Mouse (Mus musculus): ENCODE data around the gene Mfap2.

Gene Mfap2

GRCm38 (mm10) chr4:141010118-141010517, at the start of gene Mfap2:
Gene Mfap2 (plus strand): TSS chr4:141010418.
- in situ Hi-C loops (cut with MboI; ENCODE audit: low sequenced_read_pairs), result no loop called here

DNA sequence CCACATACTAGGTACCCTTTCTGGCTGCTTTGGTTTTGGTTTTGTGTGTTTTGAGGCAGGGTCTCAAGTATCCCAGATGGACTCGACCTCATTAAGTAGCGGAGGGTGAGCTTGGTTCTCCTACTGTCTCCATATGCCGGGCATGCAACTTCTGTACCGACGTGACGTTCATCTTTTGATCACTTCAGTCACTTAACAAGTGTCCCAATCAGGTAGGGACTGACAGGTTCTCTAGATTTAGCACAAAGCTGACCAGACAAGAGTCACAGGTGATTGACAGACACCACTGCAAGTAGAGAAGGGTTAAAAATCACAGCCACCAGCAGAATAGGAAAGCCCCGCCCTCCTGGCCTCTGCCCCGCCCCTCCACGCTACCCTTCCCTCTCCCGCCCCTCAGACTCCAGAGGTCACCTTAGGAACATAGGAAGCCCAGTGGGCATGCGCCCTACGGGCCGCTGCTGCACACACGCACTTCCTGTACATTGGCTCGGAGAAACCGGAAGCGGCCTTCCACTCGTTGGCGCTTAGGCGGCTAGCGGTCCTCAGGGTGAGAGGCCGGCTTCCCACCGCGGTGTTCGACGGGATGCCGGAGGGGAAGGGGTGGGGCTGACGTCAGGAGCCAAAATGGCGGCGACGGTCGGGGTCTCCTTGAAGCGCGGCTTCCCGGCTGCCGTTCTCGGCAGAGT, 49.3 kb upstream of the Mfap2 start, which contains the start of gene Sdhb:
TSS of gene Sdhb (plus strand) at position 423 of the 686 bp plus-strand sequence.
- in situ Hi-C loops (cut with MboI; ENCODE audit: low sequenced_read_pairs), result no loop called here

GRCm38 (mm10) chr4:140961467-140962206, 48.6 kb upstream of the Mfap2 start:
- in situ Hi-C loops (cut with MboI; ENCODE audit: low sequenced_read_pairs), result no loop called here

DNA sequence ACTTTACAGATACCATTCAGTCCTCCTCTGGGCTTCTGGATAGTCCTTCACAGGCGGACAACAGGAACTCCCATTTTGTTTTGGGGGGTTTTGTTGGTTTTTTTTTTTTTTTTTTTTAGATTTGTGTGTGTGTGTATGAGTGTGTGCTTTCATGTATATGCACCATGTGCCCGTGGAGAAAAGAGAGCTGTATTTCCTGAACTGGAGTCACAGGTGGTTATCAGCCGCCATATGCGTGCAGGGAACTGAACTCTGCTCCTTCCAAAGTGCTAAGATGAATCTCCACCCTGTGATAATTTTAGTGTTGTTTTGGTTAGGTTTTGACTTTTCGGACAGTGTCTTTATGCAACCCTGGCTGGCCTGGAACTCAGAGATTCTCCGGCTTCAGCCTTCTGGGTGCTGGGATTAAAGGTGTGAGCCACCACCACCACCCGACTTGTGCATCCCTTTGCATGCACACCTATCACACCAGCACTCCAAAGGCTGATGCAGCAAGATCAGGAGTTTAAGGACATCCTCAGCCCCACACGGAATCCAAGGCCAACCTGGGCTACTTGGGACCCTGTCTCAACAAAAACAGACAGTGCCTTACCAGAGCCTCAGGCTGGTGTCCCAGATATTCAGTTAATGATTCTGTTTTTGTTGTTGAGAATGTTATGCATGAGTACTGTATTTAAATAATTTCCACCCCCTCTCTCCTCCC, 47.9 kb upstream of the Mfap2 start:
- in situ Hi-C loops (cut with MboI; ENCODE audit: low sequenced_read_pairs), result no loop called here

- in situ Hi-C loops (cut with MboI; ENCODE audit: low sequenced_read_pairs), result no loop called here
Measured at GRCm38 (mm10) chr4:140962950-140963349, 47.3 kb upstream of the Mfap2 start.

DNA sequence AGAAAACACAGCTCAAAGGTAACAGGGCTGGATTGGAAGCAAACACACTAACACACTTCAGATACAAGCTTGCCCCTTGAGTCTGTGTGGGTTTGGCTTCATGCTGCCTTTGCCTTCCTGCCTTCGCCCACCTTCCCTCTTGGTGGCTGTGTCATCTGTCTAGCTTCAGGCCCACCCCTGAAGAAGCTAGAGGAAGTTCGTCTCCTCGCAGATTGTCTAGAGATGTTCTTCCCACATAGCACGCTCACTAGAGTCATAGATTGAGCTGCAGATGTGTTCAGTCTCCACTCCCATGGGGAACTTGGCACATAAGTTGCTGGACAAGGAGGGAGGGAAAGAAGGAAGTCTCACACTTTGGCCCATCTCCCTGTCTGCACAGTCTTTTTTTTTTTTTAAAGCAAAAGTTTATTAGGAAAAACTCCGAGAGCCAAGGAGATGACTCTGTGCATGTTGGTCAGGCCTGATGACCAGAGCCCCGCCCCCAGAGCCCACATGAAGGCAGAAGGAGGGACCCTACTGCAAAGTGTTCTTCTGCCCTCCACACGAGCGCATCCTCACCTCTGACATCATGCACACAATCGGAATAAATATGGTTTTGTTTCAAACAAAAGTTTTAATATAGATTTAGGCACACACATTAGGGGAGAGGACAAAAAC, 46.1 kb upstream of the Mfap2 start:
- in situ Hi-C loops (cut with MboI; ENCODE audit: low sequenced_read_pairs), result no loop called here

DNA sequence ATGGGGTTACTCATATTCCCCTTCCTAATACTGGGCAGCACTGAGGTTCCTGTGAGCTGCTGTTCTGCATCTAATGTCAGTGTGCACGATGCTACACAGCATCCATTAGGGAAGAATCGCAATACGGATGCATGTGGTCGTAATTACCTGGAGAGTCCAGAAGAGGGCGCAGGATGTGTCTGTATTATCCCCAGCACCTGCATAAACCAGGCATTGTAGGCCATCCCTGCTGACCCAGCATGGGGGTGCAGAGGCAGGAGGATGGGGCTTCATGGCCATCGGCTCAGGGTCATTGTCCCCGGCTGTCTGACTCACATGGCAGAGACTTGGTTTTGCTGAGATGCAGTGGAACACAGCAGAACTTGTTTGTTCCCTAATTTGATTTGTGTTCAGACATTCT, 45.6 kb upstream of the Mfap2 start:
- in situ Hi-C loops (cut with MboI; ENCODE audit: low sequenced_read_pairs), result no loop called here

GRCm38 (mm10) chr4:140967386-140968159, 42.6 kb upstream of the Mfap2 start:
- in situ Hi-C loops (cut with MboI; ENCODE audit: low sequenced_read_pairs), result no loop called here

DNA sequence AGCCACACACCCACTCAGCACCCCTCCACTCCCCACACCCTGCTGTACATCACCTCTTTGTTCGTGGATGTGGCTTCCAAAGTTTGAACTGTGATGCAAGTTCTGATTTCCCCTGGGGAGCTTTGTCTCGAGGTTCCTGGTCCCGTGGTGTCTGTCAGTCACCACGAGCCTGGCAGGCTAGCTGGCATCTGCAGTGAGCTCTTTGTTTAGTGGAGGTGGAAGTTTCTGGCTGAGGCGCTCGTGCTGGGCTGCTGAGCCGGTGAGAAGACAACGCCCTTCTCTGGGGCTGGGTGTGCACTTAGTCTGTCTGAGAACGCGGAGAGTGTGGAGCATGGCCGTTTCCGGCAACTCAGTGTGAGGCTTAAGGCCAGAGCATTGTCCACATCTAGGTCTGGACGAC, 38.5 kb upstream of the Mfap2 start:
- in situ Hi-C loops (cut with MboI; ENCODE audit: low sequenced_read_pairs), result no loop called here

DNA sequence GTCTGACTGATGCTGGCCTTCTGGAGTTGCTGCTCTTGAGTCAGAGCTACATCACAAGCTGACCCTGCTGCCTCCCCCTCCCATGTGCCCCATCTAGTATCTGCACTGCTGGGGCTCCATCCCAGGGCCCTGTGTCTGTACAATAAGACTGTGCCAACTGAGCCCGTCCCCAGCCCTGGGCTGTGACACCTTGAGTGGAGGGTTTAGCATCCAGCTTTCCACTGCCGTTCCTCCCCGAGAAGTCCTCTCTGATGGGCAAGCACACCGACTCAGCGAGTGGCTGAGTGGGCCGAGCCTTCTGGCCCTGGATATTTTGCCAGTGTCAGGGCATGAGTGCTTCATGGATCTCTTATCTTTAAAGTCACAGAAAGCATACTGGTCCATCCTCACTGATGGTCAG, 35.8 kb upstream of the Mfap2 start:
- in situ Hi-C loops (cut with MboI; ENCODE audit: low sequenced_read_pairs), result no loop called here

DNA sequence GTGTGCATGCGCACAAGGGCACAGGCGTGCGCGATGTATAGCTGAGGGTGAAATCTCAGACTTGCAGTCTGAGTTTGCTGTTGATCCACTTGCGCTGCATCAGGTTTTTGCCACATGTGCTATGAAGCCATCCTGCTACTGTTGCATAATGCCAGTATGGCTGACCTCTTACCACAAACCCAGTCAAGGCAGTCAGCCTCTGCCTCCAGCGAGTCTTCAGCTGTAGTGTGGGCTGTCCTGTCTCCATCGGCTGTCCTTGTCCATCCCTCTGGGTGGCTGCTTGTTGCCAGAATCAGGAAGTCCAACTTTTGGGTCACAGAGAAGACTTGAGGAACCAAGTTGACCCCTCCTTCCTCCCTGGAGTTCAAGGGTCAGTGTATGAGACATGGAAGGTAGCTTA, 34.9 kb upstream of the Mfap2 start:
- in situ Hi-C loops (cut with MboI; ENCODE audit: low sequenced_read_pairs), result no loop called here

DNA sequence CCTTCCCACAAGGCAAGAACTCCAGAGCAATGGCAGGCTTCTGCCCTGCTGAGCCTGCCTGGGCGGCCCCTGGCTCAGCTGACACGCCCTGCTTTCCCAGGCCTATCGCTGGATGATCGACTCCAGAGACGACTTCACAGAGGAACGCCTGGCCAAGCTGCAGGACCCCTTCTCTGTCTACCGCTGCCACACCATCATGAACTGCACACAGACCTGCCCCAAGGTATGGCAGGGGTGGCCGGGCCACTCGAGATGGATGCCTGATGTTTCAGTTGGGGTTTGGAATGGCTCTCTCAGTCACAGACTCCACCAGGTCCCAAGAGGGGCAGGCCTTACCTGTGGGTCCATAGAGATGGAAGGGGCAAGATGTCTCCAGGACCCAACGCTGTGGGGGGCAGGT, 32.9 kb upstream of the Mfap2 start:
- in situ Hi-C loops (cut with MboI; ENCODE audit: low sequenced_read_pairs), result no loop called here

GRCm38 (mm10) chr4:140977886-140978692, 32.1 kb upstream of the Mfap2 start:
- in situ Hi-C loops (cut with MboI; ENCODE audit: low sequenced_read_pairs), result no loop called here

- in situ Hi-C loops (cut with MboI; ENCODE audit: low sequenced_read_pairs), result no loop called here
Measured at GRCm38 (mm10) chr4:140981605-140982004, 28.6 kb upstream of the Mfap2 start.

DNA sequence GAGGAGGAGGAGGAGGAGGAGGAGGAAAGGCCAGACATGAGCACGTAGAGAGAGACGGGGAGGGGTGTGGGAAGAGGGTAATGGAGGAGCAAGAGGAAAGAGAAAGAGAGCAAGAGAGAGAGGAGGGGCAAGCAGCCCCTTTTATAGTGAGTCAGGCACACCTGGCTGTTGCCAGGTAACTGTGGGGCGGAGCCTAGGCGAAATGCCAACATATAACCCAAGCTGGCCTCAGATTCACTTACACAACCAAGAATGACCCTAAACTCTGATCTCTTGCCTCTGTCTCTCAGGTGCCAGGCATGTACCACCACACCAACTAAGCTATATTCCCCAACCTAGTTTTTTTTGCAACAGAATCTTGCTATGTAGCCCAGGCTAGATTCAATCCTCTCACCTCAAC, 27.4 kb upstream of the Mfap2 start:
- in situ Hi-C loops (cut with MboI; ENCODE audit: low sequenced_read_pairs), result no loop called here

DNA sequence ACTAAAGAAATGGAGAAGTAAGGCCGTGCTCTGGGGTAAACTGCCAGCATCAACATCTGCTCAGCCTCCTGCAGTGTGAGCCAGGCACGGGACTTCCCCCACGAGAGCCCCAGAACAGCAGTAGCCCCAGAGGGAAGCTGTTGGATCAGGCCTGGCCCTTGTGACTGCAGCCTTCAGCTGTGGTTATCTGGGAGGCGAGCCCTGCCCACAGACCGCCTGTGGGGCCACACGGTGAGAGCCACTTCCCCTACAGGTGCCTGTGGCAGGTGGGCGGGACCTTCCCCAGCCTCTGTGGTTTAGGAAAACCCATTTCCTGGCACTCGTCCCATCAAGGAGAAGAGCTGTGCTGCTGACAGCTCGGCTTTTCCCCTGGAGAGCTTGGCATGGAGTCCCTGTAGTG, 26.8 kb upstream of the Mfap2 start:
- in situ Hi-C loops (cut with MboI; ENCODE audit: low sequenced_read_pairs), result no loop called here

GRCm38 (mm10) chr4:140984544-140984943, 25.7 kb upstream of the Mfap2 start:
- in situ Hi-C loops (cut with MboI; ENCODE audit: low sequenced_read_pairs), result no loop called here

DNA sequence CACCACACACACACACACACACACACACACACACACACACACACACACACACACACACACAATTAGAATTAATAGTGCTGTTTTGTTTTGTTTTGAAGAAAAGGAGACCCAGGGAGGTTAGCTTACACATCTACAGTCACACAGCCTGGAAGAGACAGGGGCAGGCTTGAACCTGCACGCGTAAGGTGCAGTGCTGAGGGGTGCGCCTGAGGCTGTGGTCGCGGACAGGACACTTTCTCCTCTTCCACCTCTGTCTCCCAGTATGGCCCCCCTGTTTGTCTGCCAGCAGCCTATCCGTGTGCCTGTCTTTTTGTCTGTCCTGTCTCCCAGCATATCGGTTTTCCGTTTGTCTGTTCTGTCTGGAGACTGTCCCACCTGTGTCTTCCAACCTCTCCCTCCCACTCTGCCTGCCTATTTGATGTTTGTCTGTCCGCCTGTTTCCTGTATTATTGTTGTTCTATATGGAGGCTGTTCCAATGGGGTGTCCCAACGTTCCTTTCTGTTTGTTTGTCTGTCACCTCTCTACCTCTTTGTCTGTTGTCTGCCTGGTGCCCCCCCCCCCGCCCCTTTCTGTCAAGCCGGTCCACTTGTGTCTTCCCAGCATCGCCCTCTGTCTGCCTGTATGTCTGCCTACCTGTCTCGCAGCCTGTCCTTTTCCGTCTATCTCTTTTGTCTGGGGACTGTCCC, 24.1 kb upstream of the Mfap2 start:
- in situ Hi-C loops (cut with MboI; ENCODE audit: low sequenced_read_pairs), result no loop called here

DNA sequence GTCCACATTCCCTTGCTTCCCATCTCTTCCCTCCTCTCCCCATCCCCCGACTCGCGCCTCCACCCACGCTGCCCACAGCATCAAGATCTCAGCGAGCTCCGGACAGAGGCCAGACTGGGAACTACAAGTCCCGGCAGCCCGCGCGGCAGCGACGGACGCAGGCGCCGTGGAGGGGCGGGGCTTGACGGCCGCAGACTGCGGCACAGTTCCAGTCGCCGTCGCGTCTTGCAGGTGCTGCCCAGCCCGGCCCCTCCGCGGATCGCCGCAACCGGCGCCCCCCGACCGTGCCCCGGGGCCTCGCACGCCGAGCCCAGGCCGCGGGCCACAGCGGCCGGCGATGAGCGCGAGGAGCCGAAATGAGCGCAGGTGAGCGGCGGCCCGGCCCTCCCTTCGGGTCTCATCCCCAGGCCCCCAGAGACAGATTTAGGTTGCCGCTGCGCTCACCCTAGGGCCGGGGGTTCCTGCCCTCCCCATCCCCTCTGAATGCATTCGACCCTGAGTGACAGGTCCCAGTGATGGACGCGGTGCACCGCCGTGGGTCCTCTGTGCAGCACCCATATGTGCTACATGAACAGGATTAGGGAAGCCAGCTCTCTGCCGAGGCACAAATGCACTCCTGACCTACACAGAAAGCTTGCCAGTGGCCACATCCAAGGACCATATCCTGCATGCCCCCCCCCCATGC, 23.4 kb upstream of the Mfap2 start, which contains the start of gene Atp13a2:
TSS of gene Atp13a2 (plus strand) at position 163 of the 685 bp plus-strand sequence.
- in situ Hi-C loops (cut with MboI; ENCODE audit: low sequenced_read_pairs), result no loop called here

All from CH12F3 (cell line).